ENCODE assay signal across 22 mouse cellular contexts in genomic region chr7:6903489-6903888, GRCm38 (mm10).
A peak's percentile ranks its signal among the peaks of the same experiment; 100 is the strongest.
DNase-seq lines count a peak whose midpoint lies in the region; ATAC-seq and TF ChIP-seq lines count a peak whose summit lies in the region.
"Had no signal": no experiment of that assay in that cellular context is flagged by ENCODE, and none has a peak within 500 bp of the region (broad histone marks: within the 10 kb centered on the region; RNA-seq: fewer than 3 reads in every experiment).

No protein-coding gene starts in this region.

- H3K36me3 ChIP-seq in heart, embryonic 10.5 days, result no peaks in the 10 kb centered on the region
- H3K36me3 ChIP-seq in midbrain, embryonic 11.5 days (ENCODE audit: control insufficient read depth, insufficient read depth, low read length), result no peaks in the 10 kb centered on the region
- no peaks in the 10 kb centered on the region for H3K36me3 ChIP-seq in midbrain, embryonic 13.5 days
- no peaks in the 10 kb centered on the region for H3K36me3 ChIP-seq in limb, embryonic 15.5 days
- no peaks in the 10 kb centered on the region for H3K36me3 ChIP-seq in neural tube, embryonic 15.5 days
- no peaks in the 10 kb centered on the region for H3K36me3 ChIP-seq in kidney, adult 2 months (ENCODE audit: control insufficient read depth, insufficient read depth, low read length)
- H3K36me3 ChIP-seq: heart, embryonic 15.5 days; neural tube, embryonic 13.5 days had no signal

- peak overlapping the region; percentile 42; the same call in 1 of the 2 replicates for H3K27ac ChIP-seq in heart, embryonic 10.5 days
- H3K27ac ChIP-seq in midbrain, embryonic 11.5 days (ENCODE audit: low read depth, low read length), result no peak overlapping the region
- H3K27ac ChIP-seq in midbrain, embryonic 13.5 days, result no peak overlapping the region
- H3K27ac ChIP-seq in embryonic fibroblast, embryonic 13.5 days (ENCODE audit: insufficient read depth, low read length), result peak overlapping the region; percentile 2; the same call in 1 of the 2 replicates
- H3K27ac ChIP-seq in limb, embryonic 15.5 days, result peak overlapping the region; percentile 85
- H3K27ac ChIP-seq in neural tube, embryonic 15.5 days (replicated peaks), result no peak overlapping the region
- H3K27ac ChIP-seq in kidney, adult 2 months (ENCODE audit: insufficient read depth, low read depth, low read length), result no peak overlapping the region
- H3K27ac ChIP-seq: gastrocnemius, adult 2 months; heart, adult 2 months; heart, embryonic 15.5 days; hindbrain, postnatal 0 days; neural tube, embryonic 13.5 days had no signal

- no peak for DNase-seq in heart, embryonic 10.5 days (ENCODE audit: low spot score)
- no peak for DNase-seq in heart, postnatal 14 days
- peak; percentile 8 for DNase-seq in midbrain, embryonic 11.5 days (ENCODE audit: low spot score, missing footprints)
- no peak for DNase-seq in kidney, adult 2 months
- DNase-seq: adrenal gland, postnatal 36 days; B cell, adult 2 months; cerebellum, adult 18-20 months; cerebellum, postnatal 25 days; forebrain, postnatal 0 days; gastrocnemius, adult 2 months; heart, adult 2 months; kidney, adult 11 months; kidney, postnatal 14 days; midbrain, embryonic 14.5 days; thymus, postnatal 25 days had no signal

- 82% methylated on average over 8 of the region's 8 CpGs for WGBS in heart, embryonic 10.5 days
- WGBS in midbrain, embryonic 11.5 days, result 87% methylated on average over 8 of the region's 8 CpGs
- 86% methylated on average over 8 of the region's 8 CpGs for WGBS in midbrain, embryonic 13.5 days
- WGBS in limb, embryonic 15.5 days, result 31% methylated on average over 8 of the region's 8 CpGs
- WGBS in neural tube, embryonic 15.5 days, result 90% methylated on average over 8 of the region's 8 CpGs
- 71% methylated on average over 8 of the region's 8 CpGs for WGBS in kidney, adult 2 months

- no peak for ATAC-seq in midbrain, embryonic 11.5 days (ENCODE audit: low FRiP score)
- no peak for ATAC-seq in midbrain, embryonic 13.5 days
- ATAC-seq in limb, embryonic 15.5 days (ENCODE audit: insufficient number of reproducible peaks, low FRiP score, low TSS enrichment, low read depth), result peak; percentile 66; the same call in 1 of the 2 replicates
- ATAC-seq in neural tube, embryonic 15.5 days (ENCODE audit: low FRiP score), result no peak
- ATAC-seq: forebrain, postnatal 0 days; hindbrain, postnatal 0 days had no signal

- H3K9ac ChIP-seq in midbrain, embryonic 11.5 days (ENCODE audit: low read length), result no peak overlapping the region
- H3K9ac ChIP-seq in midbrain, embryonic 13.5 days (replicated peaks), result no peak overlapping the region
- H3K9ac ChIP-seq in limb, embryonic 15.5 days, result no peak overlapping the region
- no peak overlapping the region for H3K9ac ChIP-seq in neural tube, embryonic 15.5 days (replicated peaks)
- H3K9ac ChIP-seq: forebrain, postnatal 0 days; heart, embryonic 15.5 days; neural tube, embryonic 13.5 days had no signal

- H3K4me1 ChIP-seq in heart, embryonic 10.5 days, result no peaks in the 10 kb centered on the region
- H3K4me1 ChIP-seq in midbrain, embryonic 11.5 days (ENCODE audit: control insufficient read depth, insufficient read depth, low read length), result no peaks in the 10 kb centered on the region
- H3K4me1 ChIP-seq in midbrain, embryonic 13.5 days (replicated peaks), result no peaks in the 10 kb centered on the region
- H3K4me1 ChIP-seq in embryonic fibroblast, embryonic 13.5 days (ENCODE audit: control insufficient read depth, insufficient read depth, low read length), result no peaks in the 10 kb centered on the region
- peaks cover 3% of the 10 kb centered on the region; the same call in 1 of the 2 replicates for H3K4me1 ChIP-seq in limb, embryonic 15.5 days
- H3K4me1 ChIP-seq in neural tube, embryonic 15.5 days, result no peaks in the 10 kb centered on the region
- H3K4me1 ChIP-seq in kidney, adult 2 months (ENCODE audit: control insufficient read depth, insufficient read depth, low read length), result no peaks in the 10 kb centered on the region
- H3K4me1 ChIP-seq: heart, embryonic 15.5 days; neural tube, embryonic 13.5 days had no signal

- no peak for TF ChIP-seq POLR2A in embryonic fibroblast, embryonic 13.5 days (IDR thresholded peaks at IDR 0.05; ENCODE audit: low read depth, low read length)
- TF ChIP-seq POLR2A in kidney, adult 2 months (IDR thresholded peaks at IDR 0.05; ENCODE audit: low read depth, low read length), result no peak

- intact Hi-C loops in heart, postnatal 14 days (cut with DNase I), result no loop called here

- H3K27me3 ChIP-seq in heart, embryonic 10.5 days (ENCODE audit: insufficient read depth, poor library complexity, severe bottlenecking), result no peaks in the 10 kb centered on the region
- H3K27me3 ChIP-seq in midbrain, embryonic 11.5 days (ENCODE audit: control insufficient read depth, insufficient read depth, low read length), result no peaks in the 10 kb centered on the region
- H3K27me3 ChIP-seq in midbrain, embryonic 13.5 days, result no peaks in the 10 kb centered on the region
- H3K27me3 ChIP-seq in limb, embryonic 15.5 days, result no peaks in the 10 kb centered on the region
- no peaks in the 10 kb centered on the region for H3K27me3 ChIP-seq in neural tube, embryonic 15.5 days (replicated peaks)
- no peaks in the 10 kb centered on the region for H3K27me3 ChIP-seq in kidney, adult 2 months (replicated peaks; ENCODE audit: control insufficient read depth, insufficient read depth, low read length)
- H3K27me3 ChIP-seq: heart, embryonic 15.5 days; neural tube, embryonic 13.5 days had no signal

- H3K9me3 ChIP-seq in heart, embryonic 10.5 days, result no peaks in the 10 kb centered on the region
- H3K9me3 ChIP-seq in midbrain, embryonic 11.5 days (ENCODE audit: control insufficient read depth, low read length), result no peaks in the 10 kb centered on the region
- H3K9me3 ChIP-seq in midbrain, embryonic 13.5 days, result no peaks in the 10 kb centered on the region
- no peaks in the 10 kb centered on the region for H3K9me3 ChIP-seq in limb, embryonic 15.5 days
- H3K9me3 ChIP-seq in neural tube, embryonic 15.5 days (replicated peaks), result no peaks in the 10 kb centered on the region
- H3K9me3 ChIP-seq: heart, embryonic 15.5 days; neural tube, embryonic 13.5 days had no signal

- no peak for TF ChIP-seq CTCF in embryonic fibroblast, embryonic 13.5 days (IDR thresholded peaks at IDR 0.05; ENCODE audit: borderline replicate concordance, insufficient read depth, low read length)
- no peak for TF ChIP-seq CTCF in kidney, adult 2 months (conservative IDR thresholded peaks at IDR 0.05; ENCODE audit: insufficient read depth, insufficient read length, low read depth, low read length)

- no peak overlapping the region for H3K4me3 ChIP-seq in heart, embryonic 10.5 days
- H3K4me3 ChIP-seq in midbrain, embryonic 11.5 days (ENCODE audit: low read depth, low read length), result no peak overlapping the region
- no peak overlapping the region for H3K4me3 ChIP-seq in midbrain, embryonic 13.5 days (replicated peaks)
- no peak overlapping the region for H3K4me3 ChIP-seq in embryonic fibroblast, embryonic 13.5 days (ENCODE audit: insufficient read depth, low read length)
- H3K4me3 ChIP-seq in limb, embryonic 15.5 days, result no peak overlapping the region
- no peak overlapping the region for H3K4me3 ChIP-seq in neural tube, embryonic 15.5 days (replicated peaks)
- no peak overlapping the region for H3K4me3 ChIP-seq in kidney, adult 2 months (ENCODE audit: insufficient read depth, low read depth, low read length)
- H3K4me3 ChIP-seq: gastrocnemius, adult 2 months; heart, adult 2 months; heart, embryonic 15.5 days; neural tube, embryonic 13.5 days had no signal

- no peak overlapping the region for H3K4me2 ChIP-seq in midbrain, embryonic 11.5 days
- no peak overlapping the region for H3K4me2 ChIP-seq in midbrain, embryonic 13.5 days (replicated peaks)
- no peak overlapping the region for H3K4me2 ChIP-seq in limb, embryonic 15.5 days
- H3K4me2 ChIP-seq in neural tube, embryonic 15.5 days, result no peak overlapping the region
- H3K4me2 ChIP-seq: heart, embryonic 15.5 days; neural tube, embryonic 13.5 days had no signal

Comparison
In these comparisons a context has a peak if more than half of its experiments do, and no peak if none do; other contexts are left out.
1. H3K27ac ChIP-seq: peak in heart, embryonic 10.5 days (single experiment), embryonic fibroblast, embryonic 13.5 days (single experiment) and limb, embryonic 15.5 days (single experiment); none in midbrain, embryonic 11.5 days (single experiment), midbrain, embryonic 13.5 days (single experiment), neural tube, embryonic 15.5 days (single experiment) and kidney, adult 2 months (single experiment).